Mouse (Mus musculus) MEL (cell line): ENCODE data around the gene Nfx1. TPM values are rescaled to one million over a fixed set of nuclear protein-coding genes. Genes with fewer than 3 reads are reported as not detected.

Source experiments
- DNase-seq: peaks from one replicate; pipeline ENCODE4 v3.0.0; 2011; ENCODE audit warnings: low read depth, low spot score
- H3K27ac ChIP-seq: 2 replicates; pipeline ENCODE4 v1.5.1; 2012; ENCODE audit warnings: low read depth, mild to moderate bottlenecking, control low read depth, low read length, moderate library complexity; ENCODE audit not compliant: control insufficient read depth
- H3K27me3 ChIP-seq, 2 experiments: fragments of 150-350 bp in 1 of 2; sonication (generic) in 1 of 2; 2 replicates each; pipeline ENCODE4 v1.6.1; 2012; ENCODE audit warnings: low read length in 2 of 2, mild to moderate bottlenecking in 2 of 2, improper control_type of control experiment in 1 of 2, moderate library complexity in 1 of 2; ENCODE audit not compliant: insufficient read depth in 2 of 2, control insufficient read depth in 1 of 2
- H3K36me3 ChIP-seq, 2 experiments: 2 replicates each; pipeline ENCODE4 v1.6.1; 2012 to 2014; ENCODE audit warnings: low read length in 2 of 2, improper control_type of control experiment in 1 of 2, inconsistent platforms in 1 of 2, mild to moderate bottlenecking in 1 of 2; ENCODE audit not compliant: insufficient read depth in 2 of 2, control insufficient read depth in 1 of 2
- H3K4me1 ChIP-seq, 2 experiments: fragments of 150-350 bp in 1 of 2; sonication (generic) in 1 of 2; 2 replicates each; pipeline ENCODE4 v1.6.1; 2012; ENCODE audit warnings: low read length in 2 of 2, improper control_type of control experiment in 1 of 2, mild to moderate bottlenecking in 1 of 2; ENCODE audit not compliant: insufficient read depth in 2 of 2, control insufficient read depth in 1 of 2
- H3K4me3 ChIP-seq, 2 experiments: fragments of 150-350 bp in 1 of 2; sonication (generic) in 1 of 2; 2 replicates each; pipeline ENCODE4 v1.5.1; 2012; ENCODE audit warnings: low read depth in 2 of 2, low read length in 2 of 2, mild to moderate bottlenecking in 2 of 2, moderate library complexity in 2 of 2, control low read depth in 1 of 2, improper control_type of control experiment in 1 of 2; ENCODE audit not compliant: control insufficient read depth in 1 of 2, insufficient read depth in 1 of 2
- H3K79me2 ChIP-seq: 2 replicates; pipeline ENCODE4 v1.6.1; 2012; ENCODE audit warnings: mild to moderate bottlenecking, low read length, moderate library complexity; ENCODE audit not compliant: control insufficient read depth, poor library complexity, insufficient read depth
- H3K9ac ChIP-seq: 2 replicates; pipeline ENCODE4 v1.6.1; 2012; ENCODE audit warnings: low read depth, mild to moderate bottlenecking, control low read depth, low read length, moderate library complexity; ENCODE audit not compliant: control insufficient read depth, poor library complexity, severe bottlenecking
- H3K9me3 ChIP-seq: fragments of 150-350 bp; sonication (generic); replicated peaks from 2 replicates; pipeline ENCODE4 v1.6.1; 2012; ENCODE audit warnings: mild to moderate bottlenecking, low read length, improper control_type of control experiment, moderate library complexity; ENCODE audit not compliant: insufficient read depth
- BHLHE40 ChIP-seq: IDR thresholded peaks from 2 replicates; pipeline ENCODE4 v1.6.1; 2012; ENCODE audit warnings: low read depth, mild to moderate bottlenecking, inconsistent platforms, low read length, improper control_type of control experiment, borderline replicate concordance
- CHD1 ChIP-seq: IDR thresholded peaks from 2 replicates; pipeline ENCODE4 v1.6.1; 2012; ENCODE audit warnings: low read depth, mild to moderate bottlenecking, inconsistent platforms, low read length, improper control_type of control experiment
- CHD2 ChIP-seq: IDR thresholded peaks from 2 replicates; pipeline ENCODE4 v1.6.1; 2011; ENCODE audit warnings: low read length, improper control_type of control experiment
- CTCF ChIP-seq, 3 experiments: IDR thresholded peaks in 2 of 3; conservative IDR thresholded peaks in 1 of 3; 2 replicates each; pipeline ENCODE4 v1.5.1; 2011 to 2012; ENCODE audit warnings: low read length in 3 of 3, low read depth in 2 of 3, mild to moderate bottlenecking in 2 of 3, improper control_type of control experiment in 1 of 3, inconsistent platforms in 1 of 3, mixed read lengths in 1 of 3, moderate library complexity in 1 of 3; ENCODE audit not compliant: control insufficient read depth in 1 of 3, insufficient read depth in 1 of 3, poor library complexity in 1 of 3, severe bottlenecking in 1 of 3
- E2F4 ChIP-seq: IDR thresholded peaks from 2 replicates; pipeline ENCODE4 v1.6.1; 2011; ENCODE audit warnings: low read depth, low read length, improper control_type of control experiment, borderline replicate concordance
- ELF1 ChIP-seq: IDR thresholded peaks from 2 replicates; pipeline ENCODE4 v1.6.1; 2014; ENCODE audit warnings: low read depth, mild to moderate bottlenecking, inconsistent platforms, low read length, improper control_type of control experiment, moderate library complexity
- EP300 ChIP-seq, 2 experiments: IDR thresholded peaks; 2 replicates each; pipeline ENCODE4 v1.6.1; 2011; ENCODE audit warnings: improper control_type of control experiment in 2 of 2, low read length in 2 of 2, low read depth in 1 of 2, mild to moderate bottlenecking in 1 of 2
- ETS1 ChIP-seq: IDR thresholded peaks from 2 replicates; pipeline ENCODE4 v1.6.1; 2012; ENCODE audit warnings: low read depth, mild to moderate bottlenecking, inconsistent platforms, low read length, improper control_type of control experiment, moderate library complexity
- GATA1 ChIP-seq: IDR thresholded peaks from 2 replicates; pipeline ENCODE4 v1.6.1; 2011; ENCODE audit warnings: low read depth, low read length, improper control_type of control experiment
- HCFC1 ChIP-seq: IDR thresholded peaks from 2 replicates; pipeline ENCODE4 v1.6.1; 2012; ENCODE audit warnings: low read depth, mild to moderate bottlenecking, inconsistent platforms, low read length, improper control_type of control experiment, moderate library complexity
- JUND ChIP-seq: IDR thresholded peaks from 2 replicates; pipeline ENCODE4 v1.6.1; 2011; ENCODE audit warnings: low read depth, mild to moderate bottlenecking, improper control_type of control experiment, low read length
- KAT2A ChIP-seq: conservative IDR thresholded peaks from 2 replicates; pipeline ENCODE4 v1.6.1; 2012; ENCODE audit warnings: low read depth, low read length, improper control_type of control experiment, inconsistent platforms
- MAFK ChIP-seq: IDR thresholded peaks from 2 replicates; pipeline ENCODE4 v1.6.1; 2011; ENCODE audit warnings: low read depth, mild to moderate bottlenecking, low read length, improper control_type of control experiment, borderline replicate concordance
- MAX ChIP-seq: IDR thresholded peaks from 2 replicates; pipeline ENCODE4 v1.6.1; 2011; ENCODE audit warnings: low read length, improper control_type of control experiment
- MAZ ChIP-seq: IDR thresholded peaks from 2 replicates; pipeline ENCODE4 v1.6.1; 2012; ENCODE audit warnings: low read depth, mild to moderate bottlenecking, inconsistent platforms, low read length, improper control_type of control experiment
- MEF2A ChIP-seq: IDR thresholded peaks from 2 replicates; pipeline ENCODE4 v1.6.1; 2014; ENCODE audit warnings: low read depth, mild to moderate bottlenecking, inconsistent platforms, low read length, improper control_type of control experiment; ENCODE audit not compliant: poor library complexity, insufficient replicate concordance, severe bottlenecking; ENCODE audit errors: extremely low read depth
- MXI1 ChIP-seq: IDR thresholded peaks from 2 replicates; pipeline ENCODE4 v1.6.1; 2011; ENCODE audit warnings: mild to moderate bottlenecking, low read depth, low read length, improper control_type of control experiment
- MYC ChIP-seq: IDR thresholded peaks from 2 replicates; pipeline ENCODE4 v1.6.1; 2011; ENCODE audit warnings: low read depth, mild to moderate bottlenecking, low read length, improper control_type of control experiment, moderate library complexity
- NELFE ChIP-seq: IDR thresholded peaks from 2 replicates; pipeline ENCODE4 v1.6.1; 2011; ENCODE audit warnings: low read depth, low read length, improper control_type of control experiment
- NRF1 ChIP-seq: IDR thresholded peaks from 2 replicates; pipeline ENCODE4 v1.6.1; 2014; ENCODE audit warnings: low read depth, mild to moderate bottlenecking, inconsistent platforms, low read length, improper control_type of control experiment, moderate library complexity; ENCODE audit not compliant: poor library complexity, insufficient read depth, severe bottlenecking
- POLR2A ChIP-seq, 2 experiments: IDR thresholded peaks; 2 replicates each; pipeline ENCODE4 v1.6.1; 2011 to 2012; ENCODE audit warnings: low read length in 2 of 2, mild to moderate bottlenecking in 2 of 2, control low read depth in 1 of 2, improper control_type of control experiment in 1 of 2, low read depth in 1 of 2, moderate library complexity in 1 of 2; ENCODE audit not compliant: control insufficient read depth in 1 of 2, insufficient read depth in 1 of 2, poor library complexity in 1 of 2
- POLR2AphosphoS2 ChIP-seq: IDR thresholded peaks from 2 replicates; pipeline ENCODE4 v1.6.1; 2011; ENCODE audit warnings: low read length, improper control_type of control experiment
- POLR2AphosphoS5 ChIP-seq: IDR thresholded peaks from 2 replicates; pipeline ENCODE4 v1.6.1; 2012; ENCODE audit warnings: low read depth, borderline replicate concordance, mild to moderate bottlenecking, inconsistent platforms, low read length, moderate library complexity, mixed read lengths
- RAD21 ChIP-seq: IDR thresholded peaks from 2 replicates; pipeline ENCODE4 v1.6.1; 2011; ENCODE audit warnings: mild to moderate bottlenecking, low read depth, low read length, improper control_type of control experiment
- RCOR1 ChIP-seq: IDR thresholded peaks from 2 replicates; pipeline ENCODE4 v1.6.1; 2012; ENCODE audit warnings: low read depth, mild to moderate bottlenecking, inconsistent platforms, low read length, improper control_type of control experiment
- SIN3A ChIP-seq: IDR thresholded peaks from 2 replicates; pipeline ENCODE4 v1.6.1; 2012; ENCODE audit warnings: low read length, improper control_type of control experiment, inconsistent platforms
- SMC3 ChIP-seq: IDR thresholded peaks from 2 replicates; pipeline ENCODE4 v1.6.1; 2011; ENCODE audit warnings: low read depth, low read length, improper control_type of control experiment
- TBP ChIP-seq: IDR thresholded peaks from 2 replicates; pipeline ENCODE4 v1.8.0; 2011; ENCODE audit warnings: low read depth, low read length, improper control_type of control experiment
- TCF12 ChIP-seq: IDR thresholded peaks from 2 replicates; pipeline ENCODE4 v1.6.1; 2014; ENCODE audit warnings: low read depth, mild to moderate bottlenecking, inconsistent platforms, low read length, improper control_type of control experiment, moderate library complexity
- UBTF ChIP-seq: IDR thresholded peaks from 2 replicates; pipeline ENCODE4 v1.6.1; 2012; ENCODE audit warnings: low read depth, mild to moderate bottlenecking, inconsistent platforms, low read length, improper control_type of control experiment, moderate library complexity, borderline replicate concordance; ENCODE audit not compliant: insufficient read depth
- USF1 ChIP-seq: IDR thresholded peaks from 2 replicates; pipeline ENCODE4 v1.6.1; 2014; ENCODE audit warnings: low read depth, mild to moderate bottlenecking, inconsistent platforms, low read length, improper control_type of control experiment, moderate library complexity
- USF2 ChIP-seq, 2 experiments: IDR thresholded peaks; 2 replicates each; pipeline ENCODE4 v1.6.1; 2011 to 2012; ENCODE audit warnings: improper control_type of control experiment in 2 of 2, low read length in 2 of 2, borderline replicate concordance in 1 of 2, inconsistent platforms in 1 of 2, low read depth in 1 of 2, mild to moderate bottlenecking in 1 of 2; ENCODE audit not compliant: insufficient read depth in 1 of 2
- ZC3H11A ChIP-seq: IDR thresholded peaks from 2 replicates; pipeline ENCODE4 v1.6.1; 2012; ENCODE audit warnings: low read depth, mild to moderate bottlenecking, inconsistent platforms, low read length, improper control_type of control experiment
- ZKSCAN1 ChIP-seq: IDR thresholded peaks from 2 replicates; pipeline ENCODE4 v1.6.1; 2012; ENCODE audit warnings: low read depth, mild to moderate bottlenecking, inconsistent platforms, low read length, improper control_type of control experiment, moderate library complexity
- ZMIZ1 ChIP-seq: IDR thresholded peaks from 2 replicates; pipeline ENCODE4 v1.6.1; 2012; ENCODE audit warnings: low read depth, mild to moderate bottlenecking, inconsistent platforms, low read length, improper control_type of control experiment, moderate library complexity
- ZNF384 ChIP-seq: IDR thresholded peaks from 2 replicates; pipeline ENCODE4 v1.6.1; 2012; ENCODE audit warnings: low read depth, mild to moderate bottlenecking, inconsistent platforms, low read length, improper control_type of control experiment
- polyA plus RNA-seq, 2 experiments: library from polyadenylated mRNA; stranded (reverse) in 1 of 2; unstranded in 1 of 2; fragments of >175 nt in 1 of 2; fragments of >200 nt in 1 of 2; gene quantifications; 2 replicates each; pipeline versions ENCODE4 v1.2.1 to v1.2.4; 2012; ENCODE audit warnings: low replicate concordance in 2 of 2, low read depth in 1 of 2; ENCODE audit not compliant: insufficient read length in 2 of 2, insufficient read depth in 1 of 2, missing spikeins in 1 of 2
- total RNA-seq: library from RNA; depleted of rRNA; stranded (reverse); fragments of 300-350 nt; gene quantifications from 2 replicates; pipeline ENCODE4 v1.2.3, GENCODE M21; 2012

Gene Nfx1
- total and polyA plus RNA-seq, 3 experiments = 54.9 to 72.6 TPM; not detected in 1

GRCm38 (mm10) chr4:40971744-40972143 lies 1.0 kb downstream of the Nfx1 start:
- H3K4me3 ChIP-seq = peak overlapping the region; percentile 90 to 94
- H3K9me3 ChIP-seq = no peaks in the 10 kb centered on the region
- H3K36me3 ChIP-seq = peaks cover 15 to 29% of the 10 kb centered on the region in 2 experiments
- peaks cover 50% of the 10 kb centered on the region for H3K79me2 ChIP-seq
- peak; percentile 89 for DNase-seq
- peak overlapping the region; percentile 78 for H3K27ac ChIP-seq
- no peaks in the 10 kb centered on the region for H3K27me3 ChIP-seq
- no peak; the same call in 1 of the 2 replicates for TF ChIP-seq CHD1
- TF ChIP-seq HCFC1 = peak; percentile 71
- no peak for TF ChIP-seq MAZ
- TF ChIP-seq USF1 = peak; percentile 83
- TF ChIP-seq POLR2AphosphoS5 = no peak
- no peak for TF ChIP-seq MEF2A
- peak in 1 of 2 experiments; percentile 43; a peak in 1 of 4 replicates for TF ChIP-seq POLR2A (IDR thresholded peaks at IDR 0.05; ENCODE audit: control insufficient read depth in 1 of 2, insufficient read depth in 1 of 2, low read depth in 1 of 2, low read length in 2 of 2, poor library complexity in 1 of 2)
- peak; percentile 82 for TF ChIP-seq ZNF384
- peak in 1 of 2 experiments; percentile 36; a peak in 1 of 4 replicates for TF ChIP-seq USF2 (IDR thresholded peaks at IDR 0.05; ENCODE audit: borderline replicate concordance in 1 of 2, insufficient read depth in 1 of 2, low read depth in 1 of 2, low read length in 2 of 2)
- peak; percentile 81 to 87 (median 85) for TF ChIP-seq CTCF (IDR thresholded peaks at IDR 0.05 in 2 of 3, conservative IDR thresholded peaks at IDR 0.05 in 1 of 3; ENCODE audit: control insufficient read depth in 1 of 3, insufficient read depth in 1 of 3, low read depth in 2 of 3, low read length in 3 of 3, poor library complexity in 1 of 3, severe bottlenecking in 1 of 3)
- TF ChIP-seq POLR2AphosphoS2 = no peak
- no peak for TF ChIP-seq MAFK
- TF ChIP-seq ZKSCAN1 = no peak
- peak; percentile 100 for TF ChIP-seq MYC
- TF ChIP-seq CHD2 = no peak
- peak; percentile 28 for TF ChIP-seq RAD21
- peak; percentile 97 for TF ChIP-seq SIN3A
- TF ChIP-seq RCOR1 = no peak
- no peak for TF ChIP-seq TBP
- 0 out of 2 replicates have a peak, but pooled peaks have one; percentile 40 for TF ChIP-seq JUND
- TF ChIP-seq MAX = peak; percentile 99
- TF ChIP-seq ZC3H11A = peak; percentile 20
- TF ChIP-seq E2F4 = no peak
- no peak for TF ChIP-seq NRF1
- no peak for TF ChIP-seq ELF1
- TF ChIP-seq BHLHE40 = peak; percentile 93
- peak; percentile 62 for TF ChIP-seq SMC3
- 0 out of 2 replicates have a peak, but pooled peaks have one; percentile 24 for TF ChIP-seq NELFE
- 0 out of 2 replicates have a peak, but pooled peaks have one; percentile 33 for TF ChIP-seq ETS1
- TF ChIP-seq TCF12 = peak; percentile 50
- peak; percentile 37 for TF ChIP-seq KAT2A
- no peak for TF ChIP-seq UBTF
- TF ChIP-seq GATA1 = no peak
- peak; percentile 99 for TF ChIP-seq MXI1
- 0 out of 4 replicates have a peak, but pooled peaks of 1 of the 2 experiments have one; percentile 21 for TF ChIP-seq EP300 (IDR thresholded peaks at IDR 0.05; ENCODE audit: low read depth in 1 of 2, low read length in 2 of 2)
- no peak for TF ChIP-seq ZMIZ1
- TF ChIP-seq, all 39 proteins: peak for 20
- Histone ChIP-seq H3K9ac (peak overlapping the region; percentile 84), H3K4me1 (peaks cover 0 to 24% of the 10 kb centered on the region in 2 experiments; a peak in 3 of 4 replicates)
